Mouse (Mus musculus): ENCODE data around the gene Ola1. TPM values are rescaled to one million over a fixed set of nuclear protein-coding genes. Genes with fewer than 3 reads are reported as not detected.

The Ola1 gene
- total and polyA plus RNA-seq, 3 experiments, result 114 to 182 (median 175) TPM

DNA sequence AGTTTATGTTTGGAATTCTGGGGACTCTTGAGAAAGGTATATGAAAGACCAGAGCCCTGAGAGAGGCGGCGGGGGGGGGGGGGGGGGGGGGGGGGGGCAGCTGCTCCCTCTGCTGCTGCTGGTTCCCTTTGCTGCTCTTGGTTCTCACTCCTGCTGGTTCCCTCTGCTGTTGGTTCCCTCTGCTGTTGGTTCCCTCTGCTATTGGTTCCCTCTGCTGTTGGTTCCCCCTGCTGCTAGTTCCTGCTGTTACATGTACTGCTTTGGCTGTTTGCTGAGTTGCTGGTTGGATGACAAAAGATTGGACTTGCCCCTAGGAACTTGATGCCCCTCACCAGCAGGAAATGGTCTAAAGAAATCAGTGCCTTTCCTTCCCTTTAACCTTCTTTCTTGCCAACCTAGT is 138.6 kb downstream of the Ola1 start:
- Histone ChIP-seq H3K4me3 (replicated peaks in 1 of 3; ENCODE audit: low read depth in 2 of 3, low read length in 2 of 3, poor library complexity in 1 of 3) (no peak overlapping the region), H3K4me1 (ENCODE audit: control insufficient read depth in 1 of 2, insufficient read depth in 2 of 2) (peaks cover 2 to 10% of the 10 kb centered on the region in 2 experiments; a peak in 3 of 4 replicates), H3K9me3 (replicated peaks; ENCODE audit: low read length) (peaks cover 5% of the 10 kb centered on the region), H3K79me2 (replicated peaks; ENCODE audit: control insufficient read depth, extremely low read depth, insufficient read depth, poor library complexity, severe bottlenecking) (no peaks in the 10 kb centered on the region), H3K27me3 (replicated peaks) (no peaks in the 10 kb centered on the region), H3K9ac (ENCODE audit: insufficient read depth, low read depth) (no peak overlapping the region), H3K27ac (ENCODE audit: insufficient read depth, low read depth) (no peak overlapping the region), H3K36me3 (replicated peaks in 1 of 2; ENCODE audit: control insufficient read depth in 1 of 2, insufficient read depth in 1 of 2, low read length in 1 of 2) (no peaks in the 10 kb centered on the region), H3K4me2 (ENCODE audit: insufficient read depth, low read depth, poor library complexity, severe bottlenecking) (no peak overlapping the region)
- in situ Hi-C loops (cut with MboI; ENCODE audit: low pct_ligation_motif_present, low pct_unique_long_range_greater_than_20kb, low sequenced_read_pairs), result no loop called here
- DNase-seq (ENCODE audit: extremely low read depth), result no peak
- TF ChIP-seq CHD1 (IDR thresholded peaks at IDR 0.05; ENCODE audit: low read depth, low read length), result no peak
- TF ChIP-seq NRF1 (IDR thresholded peaks at IDR 0.05; ENCODE audit: low read depth, low read length), result no peak
- TF ChIP-seq MAFK (IDR thresholded peaks at IDR 0.05; ENCODE audit: insufficient replicate concordance, low read length), result no peak
- no peak for TF ChIP-seq GABPA (IDR thresholded peaks at IDR 0.05; ENCODE audit: insufficient replicate concordance, low read depth, low read length)
- peak; percentile 33 for TF ChIP-seq RAD21 (IDR thresholded peaks at IDR 0.05; ENCODE audit: low read depth, low read length)
- TF ChIP-seq USF1 (IDR thresholded peaks at IDR 0.05; ENCODE audit: low read depth, low read length), result no peak
- no peak for TF ChIP-seq MEF2A (IDR thresholded peaks at IDR 0.05; ENCODE audit: borderline replicate concordance, low read depth, low read length)
- peak; percentile 48 for TF ChIP-seq SMC3 (IDR thresholded peaks at IDR 0.05; ENCODE audit: low read depth, low read length)
- peak in 1 of 2 experiments; percentile 45; a peak in 2 of 4 replicates for TF ChIP-seq CTCF (conservative IDR thresholded peaks at IDR 0.05 in 1 of 2, IDR thresholded peaks at IDR 0.05 in 1 of 2; ENCODE audit: low read depth in 2 of 2, low read length in 2 of 2)
- TF ChIP-seq NELFE (IDR thresholded peaks at IDR 0.05; ENCODE audit: low read depth, low read length), result no peak
- TF ChIP-seq TCF12 (IDR thresholded peaks at IDR 0.05; ENCODE audit: low read depth, low read length), result no peak
- TF ChIP-seq USF2 (conservative IDR thresholded peaks at IDR 0.05; ENCODE audit: low read depth, low read length), result no peak
- no peak for TF ChIP-seq KAT2A (IDR thresholded peaks at IDR 0.05; ENCODE audit: insufficient replicate concordance, low read length)
- TF ChIP-seq POLR2A (IDR thresholded peaks at IDR 0.05; ENCODE audit: low read depth, low read length), result no peak
- TF ChIP-seq HCFC1 (IDR thresholded peaks at IDR 0.05; ENCODE audit: low read depth, low read length), result peak; percentile 53
- dilution Hi-C loops (cut with MboI; ENCODE audit: extremely low pct_ligation_motif_present, extremely low pct_unique_long_range_greater_than_20kb, low sequenced_read_pairs), result no loop called here

- in situ Hi-C loops (cut with MboI; ENCODE audit: low pct_ligation_motif_present, low pct_unique_long_range_greater_than_20kb, low sequenced_read_pairs), result no loop called here
- no peak overlapping the region for H3K4me2 ChIP-seq (ENCODE audit: insufficient read depth, low read depth, poor library complexity, severe bottlenecking)
- TF ChIP-seq CTCF (conservative IDR thresholded peaks at IDR 0.05 in 1 of 2, IDR thresholded peaks at IDR 0.05 in 1 of 2; ENCODE audit: low read depth in 2 of 2, low read length in 2 of 2) (no peak), PAX5 (IDR thresholded peaks at IDR 0.05; ENCODE audit: low read length) (no peak), ZKSCAN1 (IDR thresholded peaks at IDR 0.05; ENCODE audit: borderline replicate concordance, low read depth, low read length) (no peak), E2F4 (IDR thresholded peaks at IDR 0.05; ENCODE audit: insufficient replicate concordance, low read depth, low read length) (no peak)
Measured at GRCm38 (mm10) chr2:73079311-73079710, 139.4 kb downstream of the Ola1 start.

More at GRCm38 (mm10) chr2:73079311-73079710, 139.4 kb downstream of the Ola1 start:
- Histone ChIP-seq H3K36me3 (replicated peaks in 1 of 2; ENCODE audit: control insufficient read depth in 1 of 2, insufficient read depth in 1 of 2, low read length in 1 of 2) (no peaks in the 10 kb centered on the region), H3K9ac (ENCODE audit: insufficient read depth, low read depth) (no peak overlapping the region), H3K27me3 (replicated peaks) (no peaks in the 10 kb centered on the region), H3K9me3 (replicated peaks; ENCODE audit: low read length) (peaks cover 5% of the 10 kb centered on the region), H3K4me1 (ENCODE audit: control insufficient read depth in 1 of 2, insufficient read depth in 2 of 2) (peaks cover 2 to 10% of the 10 kb centered on the region in 2 experiments; a peak in 3 of 4 replicates), H3K79me2 (replicated peaks; ENCODE audit: control insufficient read depth, extremely low read depth, insufficient read depth, poor library complexity, severe bottlenecking) (no peaks in the 10 kb centered on the region), H3K27ac (ENCODE audit: insufficient read depth, low read depth) (no peak overlapping the region), H3K4me3 (replicated peaks in 1 of 3; ENCODE audit: low read depth in 2 of 3, low read length in 2 of 3, poor library complexity in 1 of 3) (no peak overlapping the region)
- no peak for DNase-seq (ENCODE audit: extremely low read depth)
- dilution Hi-C loops (cut with MboI; ENCODE audit: extremely low pct_ligation_motif_present, extremely low pct_unique_long_range_greater_than_20kb, low sequenced_read_pairs), result no loop called here

Measured in CH12.LX (cell line).